ENCODE assay signal across 8 mouse cellular contexts in the genomic region with DNA sequence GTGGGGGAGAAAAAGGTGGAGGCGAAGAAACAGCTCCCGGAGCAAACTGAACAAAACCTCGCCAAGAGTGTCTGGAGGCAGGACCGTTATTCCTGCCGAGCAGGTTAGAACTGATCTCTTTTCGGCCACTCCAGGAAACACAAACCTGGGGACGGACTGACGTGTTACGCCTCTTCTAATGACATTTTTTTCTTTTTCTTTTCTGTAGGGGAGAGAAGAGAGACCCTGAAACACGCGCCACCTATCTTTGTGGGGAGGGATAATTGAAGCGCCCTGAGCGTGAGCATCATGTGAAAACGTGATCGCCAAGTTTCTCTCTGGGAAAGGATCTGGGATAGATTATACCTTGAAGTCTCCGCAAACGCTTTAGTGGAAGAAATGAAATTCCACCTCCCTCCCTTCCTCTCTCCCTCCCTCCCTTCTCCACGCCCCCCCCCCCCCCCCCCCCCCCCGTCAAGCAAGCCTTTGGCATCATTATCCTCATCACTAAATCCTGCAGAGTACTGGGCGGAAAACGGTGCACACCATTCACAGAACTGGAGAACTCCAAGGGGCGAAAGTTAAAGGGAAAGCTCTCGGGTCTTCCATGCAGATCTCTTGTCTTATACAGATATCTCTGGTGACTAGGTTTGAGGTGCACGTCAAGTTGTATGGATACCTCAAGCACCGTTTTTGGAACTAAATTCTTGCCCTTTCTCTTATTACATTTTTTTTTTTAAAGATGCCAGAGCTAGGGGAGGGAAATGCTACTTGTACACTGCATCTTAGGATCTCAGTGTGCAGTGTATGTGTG. TPM values are rescaled to one million over a fixed set of nuclear protein-coding genes. Genes with fewer than 3 reads are reported as not detected.
DNase-seq lines count a peak whose midpoint lies in the region; ATAC-seq and TF ChIP-seq lines count a peak whose summit lies in the region.

No protein-coding gene starts in this region.

- peak overlapping the region; percentile 37; the same call in 1 of the 2 replicates for H3K4me2 ChIP-seq in intestine, embryonic 16.5 days (ENCODE audit: low read depth, low read length)
- H3K4me2 ChIP-seq in liver, embryonic 13.5 days, result peak overlapping the region; percentile 96

- 0 out of 2 replicates have a peak, but pooled peaks have one; percentile 14 for ATAC-seq in intestine, embryonic 16.5 days
- ATAC-seq in liver, embryonic 13.5 days (ENCODE audit: low read depth), result peak; percentile 15; the same call in 1 of the 2 replicates
- ATAC-seq in monocyte, adult 5-6 weeks (replicated peaks; ENCODE audit: insufficient number of reproducible peaks, low FRiP score, low TSS enrichment, poor library complexity, severe bottlenecking), result 0 out of 2 replicates have a peak, but pooled peaks have one; percentile 7

- H3K9ac ChIP-seq in intestine, embryonic 16.5 days (ENCODE audit: low read depth, low read length), result peak overlapping the region; percentile 91
- H3K9ac ChIP-seq in liver, embryonic 13.5 days, result peak overlapping the region; percentile 99

- TF ChIP-seq CTCF in brain, embryonic 14.5 days (IDR thresholded peaks at IDR 0.05; ENCODE audit: borderline replicate concordance, extremely low read depth, insufficient read depth, insufficient read length), result peak; percentile 63; the same call in 1 of the 2 replicates

- no peak for TF ChIP-seq POLR2A in brain, embryonic 14.5 days (IDR thresholded peaks at IDR 0.05; ENCODE audit: borderline replicate concordance, extremely low read depth, insufficient read depth, insufficient read length, poor library complexity, severe bottlenecking)

- DNase-seq in embryo, embryonic 10 days (ENCODE audit: low spot score), result peak; percentile 83
- DNase-seq in embryo, embryonic 9.5 days (ENCODE audit: extremely low spot score), result no peak
- peak; percentile 92 for DNase-seq in brain, embryonic 14.5 days (ENCODE audit: low read depth)
- DNase-seq in gastrocnemius, postnatal 25 days, result peak; percentile 44
- peak; percentile 50 for DNase-seq in liver, embryonic 13.5 days
- DNase-seq in thymus, postnatal 0 days (ENCODE audit: low spot score), result peak; percentile 47

- H3K27ac ChIP-seq in intestine, embryonic 16.5 days (ENCODE audit: low read length), result peak overlapping the region; percentile 88
- peak overlapping the region; percentile 94 for H3K27ac ChIP-seq in liver, embryonic 13.5 days

- WGBS in intestine, embryonic 16.5 days, result 2% methylated on average over 23 of the region's 25 CpGs
- 3% methylated on average over 23 of the region's 25 CpGs for WGBS in liver, embryonic 13.5 days (ENCODE audit: insufficient replicate concordance)

- peaks cover 19% of the 10 kb centered on the region; the same call in 1 of the 2 replicates for H3K27me3 ChIP-seq in intestine, embryonic 16.5 days (replicated peaks; ENCODE audit: control insufficient read depth, insufficient read depth, low read length)
- peaks cover 6% of the 10 kb centered on the region; the same call in 1 of the 2 replicates for H3K27me3 ChIP-seq in liver, embryonic 13.5 days

- H3K36me3 ChIP-seq in intestine, embryonic 16.5 days (ENCODE audit: control insufficient read depth, insufficient read depth, low read length), result no peaks in the 10 kb centered on the region
- H3K36me3 ChIP-seq in liver, embryonic 13.5 days, result no peaks in the 10 kb centered on the region

- H3K4me1 ChIP-seq in intestine, embryonic 16.5 days (ENCODE audit: control insufficient read depth, insufficient read depth, low read length), result 0 out of 2 replicates have a peak, but pooled peaks cover 4% of the 10 kb centered on the region
- H3K4me1 ChIP-seq in liver, embryonic 13.5 days (replicated peaks), result peaks cover 53% of the 10 kb centered on the region

- no peaks in the 10 kb centered on the region for H3K9me3 ChIP-seq in intestine, embryonic 16.5 days (ENCODE audit: control insufficient read depth, low read length)
- H3K9me3 ChIP-seq in liver, embryonic 13.5 days (replicated peaks), result no peaks in the 10 kb centered on the region

- peak overlapping the region; percentile 73 for H3K4me3 ChIP-seq in intestine, embryonic 16.5 days (ENCODE audit: low read length)
- peak overlapping the region; percentile 94 for H3K4me3 ChIP-seq in liver, embryonic 13.5 days (replicated peaks)

RNA-seq across cellular contexts. Expression of a gene that starts 4.1 kb away (rescaled TPM):
- polyA plus RNA-seq in brain, embryonic 14.5 days (2012; rRNA removed), result 33.3 and 46.5 TPM in 2 replicates
- 10 to 100 TPM; 39.6 to 47.4 TPM for total RNA-seq in gastrocnemius, postnatal 25 days (2021)
- polyA plus RNA-seq in intestine, embryonic 16.5 days (2015; fragmentation: Nextera tagmentation; extraction: Ambion mirVana), result 26.9 and 30.9 TPM in 2 replicates
- polyA plus RNA-seq in liver, embryonic 13.5 days (2015; fragmentation: Nextera tagmentation; extraction: Ambion mirVana), result 10.1 and 14.1 TPM in 2 replicates
- 284 to 428 TPM (median 338 TPM) in 3 replicates for total RNA-seq in monocyte, adult 5-6 weeks (2017)
- 3.9 and 4.8 TPM in 2 replicates for polyA plus RNA-seq in thymus, postnatal 0 days (2015; fragmentation: Nextera tagmentation; extraction: Ambion mirVana)
